10 mouse cellular contexts compared by ENCODE assay signal in the genomic region with DNA sequence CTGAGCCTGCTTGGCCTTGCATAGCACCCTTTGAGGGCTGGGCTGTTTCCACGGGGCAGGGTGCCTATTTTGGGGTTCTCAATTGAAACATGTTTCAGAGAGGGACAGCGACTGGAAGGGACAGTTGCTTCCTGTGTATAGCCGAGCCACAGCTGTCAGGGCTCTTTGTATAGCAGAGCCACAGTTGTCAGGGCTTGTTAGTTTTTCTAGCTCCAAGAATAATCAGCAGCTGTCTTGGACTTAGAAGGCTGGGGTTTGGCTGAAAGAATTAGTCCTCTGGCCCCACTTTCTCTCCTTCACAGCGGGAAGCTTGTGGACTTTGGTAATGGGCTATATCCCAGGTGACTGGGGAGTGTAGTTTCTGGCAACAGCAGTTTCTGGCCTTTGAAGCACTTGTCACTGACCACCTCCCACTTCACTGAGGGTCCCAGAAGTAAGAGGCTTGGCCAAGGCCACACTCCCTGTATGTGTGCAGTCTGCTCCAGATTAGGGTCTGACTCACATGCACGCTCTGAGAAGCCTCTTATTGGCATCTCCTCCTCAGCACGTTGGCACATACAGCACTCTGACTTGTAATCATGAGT. TPM values are rescaled to one million over a fixed set of nuclear protein-coding genes. Genes with fewer than 3 reads are reported as not detected.
DNase-seq lines count a peak whose midpoint lies in the region; ATAC-seq lines count a peak whose summit lies in the region.
"Had no signal": no experiment of that assay in that cellular context is flagged by ENCODE, and none has a peak within 500 bp of the region (broad histone marks: within the 10 kb centered on the region; RNA-seq: fewer than 3 reads in every experiment).

No protein-coding gene starts in this region.

- no peak overlapping the region for H3K4me3 ChIP-seq in liver, embryonic 11.5 days (ENCODE audit: low read depth, low read length)
- H3K4me3 ChIP-seq in heart, embryonic 15.5 days, result no peak overlapping the region

- no peaks in the 10 kb centered on the region for H3K36me3 ChIP-seq in liver, embryonic 11.5 days (ENCODE audit: control insufficient read depth, insufficient read depth, low read length)
- H3K36me3 ChIP-seq in heart, embryonic 15.5 days, result no peaks in the 10 kb centered on the region

- H3K4me1 ChIP-seq in liver, embryonic 11.5 days (replicated peaks; ENCODE audit: control insufficient read depth, insufficient read depth, low read length), result no peaks in the 10 kb centered on the region; the same call in 1 of the 2 replicates
- H3K4me1 ChIP-seq in heart, embryonic 15.5 days (replicated peaks), result peaks cover 45% of the 10 kb centered on the region

- ATAC-seq in liver, embryonic 11.5 days (replicated peaks; ENCODE audit: low FRiP score), result no peak
- no peak for ATAC-seq in heart, embryonic 15.5 days (replicated peaks; ENCODE audit: insufficient number of reproducible peaks, insufficient read depth, low FRiP score, low read depth)
- 0 out of 2 replicates have a peak, but pooled peaks have one; percentile 7 for ATAC-seq in neutrophil, adult 5-6 weeks (ENCODE audit: extremely low read depth, insufficient number of reproducible peaks, low FRiP score, poor library complexity, severe bottlenecking)
- ATAC-seq in inflammation-experienced regulatory T-cells, adult 6 months, result no peak

- no peaks in the 10 kb centered on the region for H3K27me3 ChIP-seq in liver, embryonic 11.5 days (replicated peaks; ENCODE audit: control insufficient read depth, insufficient read depth, low read length)
- H3K27me3 ChIP-seq in heart, embryonic 15.5 days, result no peaks in the 10 kb centered on the region

- H3K4me2 ChIP-seq in liver, embryonic 11.5 days, result no peak overlapping the region
- H3K4me2 ChIP-seq in heart, embryonic 15.5 days, result no peak overlapping the region

- 72% methylated on average over 6 of the region's 6 CpGs for WGBS in liver, embryonic 11.5 days
- 41% methylated on average over 6 of the region's 6 CpGs for WGBS in heart, embryonic 15.5 days

- DNase-seq in adrenal gland, adult 2 months, result peak; percentile 53
- no peak for DNase-seq in adrenal gland, adult 8-10 months
- DNase-seq in liver, embryonic 11.5 days (ENCODE audit: low spot score), result peak; percentile 28
- no peak for DNase-seq in liver
- DNase-seq in urinary bladder, adult 2 months (ENCODE audit: low spot score), result no peak

- no peak overlapping the region for H3K9ac ChIP-seq in liver, embryonic 11.5 days (ENCODE audit: low read depth, low read length)
- H3K9ac ChIP-seq in heart, embryonic 15.5 days, result no peak overlapping the region

- H3K9me3 ChIP-seq in liver, embryonic 11.5 days (ENCODE audit: control insufficient read depth, low read length), result no peaks in the 10 kb centered on the region
- H3K9me3 ChIP-seq in heart, embryonic 15.5 days (replicated peaks), result no peaks in the 10 kb centered on the region

- no peak overlapping the region for H3K27ac ChIP-seq in liver, embryonic 11.5 days (ENCODE audit: low read depth, low read length)
- 0 out of 2 replicates have a peak overlapping the region, but pooled peaks have one; percentile 13 for H3K27ac ChIP-seq in heart, embryonic 15.5 days

RNA-seq across cellular contexts. Expression of gene Rhoq, which starts 25.8 kb away (rescaled TPM):
- 100 to 1,000 TPM; 100 to 101 TPM for total RNA-seq in adrenal gland, adult 2 months (2021)
- 34.9 and 42.3 TPM in 2 replicates for polyA plus RNA-seq in adrenal gland, adult 2 months (2012; rRNA removed)
- 10 to 100 TPM; 61.2 to 96.2 (median 72.7) TPM for total RNA-seq in adrenal gland, adult 8-10 months (2022)
- polyA plus RNA-seq in liver, embryonic 11.5 days (2014; fragmentation: Nextera tagmentation; extraction: Ambion mirVana), result 5.2 and 6.5 TPM in 2 replicates
- 19.8 and 20.9 TPM in 2 replicates for polyA plus RNA-seq in heart, embryonic 15.5 days (2015; fragmentation: Nextera tagmentation; extraction: Ambion mirVana)
- total RNA-seq in neutrophil, adult 5-6 weeks (2017), result 29.7 and 34.4 TPM in 2 replicates
- 1 to 10 TPM; 3.0 to 4.8 (median 3.8) TPM for polyA plus RNA-seq in inflammation-experienced regulatory T-cells, adult 6 months (2017; shearing (Covaris generic))
- polyA plus RNA-seq in urinary bladder, adult 2 months (2012; rRNA removed), result 43.4 and 52.5 TPM in 2 replicates

RNA-seq across cellular contexts. Expression of gene Pigf, which starts 36.5 kb away (rescaled TPM):
- total RNA-seq in adrenal gland, adult 2 months (2021), result 10 to 100 TPM; 11.6 to 18.8 TPM
- polyA plus RNA-seq in adrenal gland, adult 2 months (2012; rRNA removed), result 0.58 and 1.6 TPM in 2 replicates
- total RNA-seq in adrenal gland, adult 8-10 months (2022), result 10 to 100 TPM; 15.9 to 19.2 (median 18.1) TPM
- polyA plus RNA-seq in liver, embryonic 11.5 days (2014; fragmentation: Nextera tagmentation; extraction: Ambion mirVana), result 30.7 and 31.3 TPM in 2 replicates
- polyA plus RNA-seq in heart, embryonic 15.5 days (2015; fragmentation: Nextera tagmentation; extraction: Ambion mirVana), result 15.1 and 15.4 TPM in 2 replicates
- 11.5 and 11.9 TPM in 2 replicates for total RNA-seq in neutrophil, adult 5-6 weeks (2017)
- polyA plus RNA-seq in inflammation-experienced regulatory T-cells, adult 6 months (2017; shearing (Covaris generic)), result 10 to 100 TPM; 21.0 to 30.2 (median 28.9) TPM
- 25.2 and 36.2 TPM in 2 replicates for polyA plus RNA-seq in urinary bladder, adult 2 months (2012; rRNA removed)

RNA-seq across cellular contexts. Expression of gene Cript, which starts 36.7 kb away (rescaled TPM):
- total RNA-seq in adrenal gland, adult 2 months (2021), result 10 to 100 TPM; 62.2 to 72.8 TPM
- 1.9 and 2.2 TPM in 2 replicates for polyA plus RNA-seq in adrenal gland, adult 2 months (2012; rRNA removed)
- 10 to 100 TPM; 53.2 to 83.7 (median 71.9) TPM for total RNA-seq in adrenal gland, adult 8-10 months (2022)
- 98.6 and 105 TPM in 2 replicates for polyA plus RNA-seq in liver, embryonic 11.5 days (2014; fragmentation: Nextera tagmentation; extraction: Ambion mirVana)
- 101 and 109 TPM in 2 replicates for polyA plus RNA-seq in heart, embryonic 15.5 days (2015; fragmentation: Nextera tagmentation; extraction: Ambion mirVana)
- 81.6 and 84.8 TPM in 2 replicates for total RNA-seq in neutrophil, adult 5-6 weeks (2017)
- 100 to 1,000 TPM in 1 of 3 experiments, 10 to 100 TPM in 2; 94.9 to 127 (median 99.0) TPM for polyA plus RNA-seq in inflammation-experienced regulatory T-cells, adult 6 months (2017; shearing (Covaris generic))
- polyA plus RNA-seq in urinary bladder, adult 2 months (2012; rRNA removed), result 63.6 and 68.5 TPM in 2 replicates

RNA-seq across cellular contexts. Expression of gene Atp6v1e2, which starts 41.0 kb away (rescaled TPM):
- not detected for total RNA-seq in adrenal gland, adult 2 months (2021)
- not detected in 2 replicates for polyA plus RNA-seq in adrenal gland, adult 2 months (2012; rRNA removed)
- total RNA-seq in adrenal gland, adult 8-10 months (2022), result not detected
- polyA plus RNA-seq in liver, embryonic 11.5 days (2014; fragmentation: Nextera tagmentation; extraction: Ambion mirVana), result not detected in 2 replicates
- polyA plus RNA-seq in heart, embryonic 15.5 days (2015; fragmentation: Nextera tagmentation; extraction: Ambion mirVana), result 0.13 TPM in 1 of 2 replicates, not detected in the other
- not detected in 2 replicates for total RNA-seq in neutrophil, adult 5-6 weeks (2017)
- polyA plus RNA-seq in inflammation-experienced regulatory T-cells, adult 6 months (2017; shearing (Covaris generic)), result not detected
- not detected in 2 replicates for polyA plus RNA-seq in urinary bladder, adult 2 months (2012; rRNA removed)
- polyA plus RNA-seq: intestine, embryonic 14.5 days; liver, embryonic 16.5 days had no signal

Comparison
In these comparisons a context has a peak if more than half of its experiments do, and no peak if none do; other contexts are left out.
1. DNase-seq: peak in adrenal gland, adult 2 months (single experiment) and liver, embryonic 11.5 days (single experiment); none in adrenal gland, adult 8-10 months (single experiment), liver (single experiment) and urinary bladder, adult 2 months (single experiment).
2. RNA of gene Cript, which starts 36.7 kb away (polyA plus RNA-seq): 101 to 109 TPM in heart, embryonic 15.5 days, 98.6 to 105 TPM in liver, embryonic 11.5 days, 94.9 to 127 TPM in inflammation-experienced regulatory T-cells, adult 6 months and 63.6 to 68.5 TPM in urinary bladder, adult 2 months; 1.9 to 2.2 TPM in adrenal gland, adult 2 months; every median in the first group is over 10 times any median in the second.